Mouse (Mus musculus) hindbrain, postnatal 0 days (tissue): ENCODE measurements around the gene Nexmif. TPM values are rescaled to one million over a fixed set of nuclear protein-coding genes. Genes with fewer than 3 reads are reported as not detected.

Source experiments
- ATAC-seq: fragments of 200-750 bp; cut with Nextera tagmentation; 2 replicates; pipeline ENCODE4 v1.8.0; 2017; ENCODE audit warnings: mild to moderate bottlenecking, moderate TSS enrichment, moderate library complexity
- DNase-seq: peaks from one replicate; pipeline ENCODE4 v3.0.0-alpha.2; 2015; ENCODE audit warnings: low spot score
- H3K27ac ChIP-seq: fragments of 300-500 bp; sonication (generic); 2 replicates; pipeline ENCODE4 v1.5.1; 2014; ENCODE audit warnings: mild to moderate bottlenecking
- H3K27me3 ChIP-seq: fragments of 300-500 bp; sonication (generic); 2 replicates; pipeline ENCODE4 v1.6.1; 2014; ENCODE audit warnings: low read length, mixed read lengths; ENCODE audit not compliant: insufficient read depth
- H3K36me3 ChIP-seq: fragments of 300-500 bp; sonication (generic); 2 replicates; pipeline ENCODE4 v1.6.1; 2014; ENCODE audit warnings: low read length, mixed read lengths; ENCODE audit not compliant: insufficient read depth
- H3K4me1 ChIP-seq: fragments of 300-500 bp; sonication (generic); 2 replicates; pipeline ENCODE4 v1.6.1; 2014; ENCODE audit warnings: antibody characterized with exemption, low read length, mixed read lengths; ENCODE audit not compliant: insufficient read depth
- H3K4me2 ChIP-seq: fragments of 300-500 bp; sonication (generic); 2 replicates; pipeline ENCODE4 v1.6.1; 2014; ENCODE audit warnings: low read depth, mild to moderate bottlenecking, low read length, moderate library complexity, mixed read lengths
- H3K4me3 ChIP-seq: fragments of 300-500 bp; sonication (generic); 2 replicates; pipeline ENCODE4 v1.5.1; 2014; ENCODE audit warnings: low read length
- H3K9ac ChIP-seq: fragments of 300-500 bp; sonication (generic); replicated peaks from 2 replicates; pipeline ENCODE4 v1.6.1; 2014; ENCODE audit warnings: mild to moderate bottlenecking, low read length, moderate library complexity, mixed read lengths
- H3K9me3 ChIP-seq: fragments of 300-500 bp; sonication (generic); 2 replicates; pipeline ENCODE4 v1.6.1; 2016; ENCODE audit warnings: low read length, mixed read lengths
- CTCF ChIP-seq: IDR thresholded peaks from 2 replicates; pipeline ENCODE4 v1.5.1; 2016; ENCODE audit warnings: antibody characterized with exemption, control low read depth, low read depth
- WGBS: fragments of 180-500 bp; shearing (Covaris S2); extraction: QIAGEN DNeasy Blood & Tissue Kit; methylation state at CpG from one replicate; pipeline ENCODE4 v1.1.7; 2014; 5-methylcytosine and 5-hydroxymethylcytosine counted together
- polyA plus RNA-seq: library from polyadenylated mRNA; unstranded; fragments of >200 nt; fragmentation: Nextera tagmentation; extraction: Ambion mirVana; gene quantifications from 2 replicates; pipeline ENCODE4 v1.2.1, GENCODE M21; 2015
- total RNA-seq: library from RNA; depleted of rRNA; stranded (reverse); fragments of >200 nt; gene quantifications from 2 replicates; pipeline ENCODE4 v1.2.3, GENCODE M21; 2014; rRNA removed

Gene Nexmif
- 30.1 and 30.7 TPM in 2 replicates for total RNA-seq
- 14.3 and 15.3 TPM in 2 replicates for polyA plus RNA-seq

DNA sequence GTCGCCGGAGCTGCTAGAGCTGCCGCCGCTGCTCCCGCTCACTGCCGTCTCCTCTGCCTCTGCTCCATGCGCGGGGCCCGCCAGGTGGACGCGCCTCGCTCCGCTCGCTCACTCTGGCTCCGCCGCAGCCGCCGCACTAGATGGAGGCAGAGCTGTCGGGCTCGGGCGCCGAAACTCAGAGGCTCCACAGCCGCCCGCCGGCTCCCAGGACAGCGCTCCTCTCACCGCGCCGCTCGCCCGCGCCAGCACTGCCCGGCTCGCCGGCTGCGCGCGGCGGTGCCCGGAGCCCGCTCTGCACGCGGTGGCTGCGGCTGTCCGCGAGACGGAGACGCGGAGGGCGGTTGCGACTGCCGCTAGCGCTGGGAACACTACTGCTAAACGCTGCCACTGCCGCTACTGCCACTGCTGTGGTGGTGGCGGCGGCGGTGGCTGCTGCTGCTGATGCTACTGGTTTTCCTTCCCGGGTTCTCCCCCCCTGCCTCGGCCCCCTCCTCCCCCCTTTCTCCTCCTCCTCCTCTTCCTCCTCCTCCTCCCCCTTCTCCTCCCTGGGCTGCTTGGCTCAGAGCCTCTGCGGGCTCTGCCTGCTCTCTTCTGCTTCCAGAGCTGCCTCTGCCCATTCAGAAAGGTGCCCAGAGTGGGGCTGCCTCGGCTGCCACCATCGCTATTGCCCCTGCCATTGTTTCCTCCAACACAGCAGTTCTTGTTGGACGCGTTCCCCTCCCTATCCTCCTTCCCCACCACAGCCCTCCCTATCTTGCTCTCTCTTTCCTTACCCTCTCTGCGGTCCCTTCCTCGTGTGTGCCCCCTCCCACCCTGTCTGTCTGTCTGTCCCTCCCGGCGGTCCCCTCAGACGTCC is at the start of gene Nexmif:
Gene Nexmif (minus strand): TSS at position 450 of the 856 bp plus-strand sequence.
- Histone ChIP-seq H3K9ac (peak within 1 kb of the TSS; percentile 76), H3K9me3 (no peaks in the 10 kb centered on the region), H3K4me3 (peak within 1 kb of the TSS; percentile 58), H3K36me3 (no peaks in the 10 kb centered on the region), H3K27me3 (no peaks in the 10 kb centered on the region), H3K4me2 (peak within 1 kb of the TSS; percentile 58), H3K27ac (peak within 1 kb of the TSS; percentile 93), H3K4me1 (no peaks in the 10 kb centered on the region)
- no peak for TF ChIP-seq CTCF
- 32% methylated on average over 57 of the region's 70 CpGs for WGBS
- ATAC-seq (peak; percentile 85), DNase-seq (peak; percentile 73)

DNA sequence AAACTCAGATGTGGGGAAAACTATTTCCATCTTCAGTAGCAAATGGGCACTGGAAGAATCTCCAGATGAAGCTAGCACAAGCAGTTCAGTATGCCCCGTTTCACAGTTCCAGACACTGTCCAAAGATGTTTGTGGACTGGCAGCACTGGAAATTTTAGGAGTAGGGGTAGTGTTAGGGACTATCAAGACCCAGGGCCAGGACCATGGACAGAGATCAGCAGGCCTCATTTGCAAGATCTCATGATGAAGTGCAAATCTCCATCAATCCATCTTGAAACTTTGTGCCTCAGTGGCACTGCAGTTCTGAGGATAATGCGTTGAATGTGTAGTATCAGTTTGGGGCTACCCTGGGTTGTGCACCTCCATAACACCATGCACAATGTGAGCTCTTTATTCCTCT is 7.7 kb upstream of the Nexmif start:
- H3K27ac ChIP-seq = no peak overlapping the region
- H3K9me3 ChIP-seq = no peaks in the 10 kb centered on the region
- no peak overlapping the region for H3K4me3 ChIP-seq
- H3K36me3 ChIP-seq = no peaks in the 10 kb centered on the region
- H3K9ac ChIP-seq = no peak overlapping the region
- no peak for ATAC-seq
- WGBS = 84% methylated on average over 2 of the region's 2 CpGs
- DNase-seq = no peak
- H3K4me1 ChIP-seq = no peaks in the 10 kb centered on the region
- H3K27me3 ChIP-seq = no peaks in the 10 kb centered on the region
- no peak for TF ChIP-seq CTCF
- H3K4me2 ChIP-seq = no peak overlapping the region

DNA sequence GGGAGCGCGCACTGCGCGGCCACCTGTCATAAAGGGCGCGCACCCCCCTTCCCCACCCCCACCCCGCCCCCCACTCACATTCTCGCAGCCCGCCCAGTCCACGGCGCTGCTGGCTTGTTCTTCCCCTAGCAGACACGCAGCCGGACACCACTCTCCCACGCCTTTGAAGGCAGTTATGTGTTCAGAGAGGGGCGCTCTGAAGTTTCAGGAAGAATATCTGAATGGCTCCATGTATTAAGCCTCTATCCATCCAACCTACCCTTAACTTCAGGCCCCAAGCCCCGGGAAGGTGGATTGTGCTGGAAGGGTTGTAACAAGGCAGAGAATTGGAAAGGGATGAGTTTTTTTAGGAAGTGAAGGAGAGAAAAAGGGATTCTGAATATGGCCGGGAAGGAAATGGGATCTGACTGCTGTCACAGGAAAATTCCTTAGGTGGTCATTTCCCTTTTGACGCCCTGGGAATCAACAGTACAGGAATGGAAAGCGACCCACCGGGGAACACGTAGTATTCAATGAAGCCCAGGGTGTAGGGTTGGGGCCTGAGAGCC is 681 bp upstream of the Nexmif start:
- Histone ChIP-seq H3K9ac (peak overlapping the region; percentile 76), H3K27ac (peak overlapping the region; percentile 93), H3K4me3 (peak overlapping the region; percentile 58), H3K4me2 (peak overlapping the region; percentile 58), H3K9me3 (no peaks in the 10 kb centered on the region), H3K27me3 (no peaks in the 10 kb centered on the region), H3K4me1 (no peaks in the 10 kb centered on the region), H3K36me3 (no peaks in the 10 kb centered on the region)
- WGBS = 39% methylated on average over 21 of the region's 21 CpGs
- TF ChIP-seq CTCF = no peak
- no peak for DNase-seq
- ATAC-seq = peak; percentile 52

DNA sequence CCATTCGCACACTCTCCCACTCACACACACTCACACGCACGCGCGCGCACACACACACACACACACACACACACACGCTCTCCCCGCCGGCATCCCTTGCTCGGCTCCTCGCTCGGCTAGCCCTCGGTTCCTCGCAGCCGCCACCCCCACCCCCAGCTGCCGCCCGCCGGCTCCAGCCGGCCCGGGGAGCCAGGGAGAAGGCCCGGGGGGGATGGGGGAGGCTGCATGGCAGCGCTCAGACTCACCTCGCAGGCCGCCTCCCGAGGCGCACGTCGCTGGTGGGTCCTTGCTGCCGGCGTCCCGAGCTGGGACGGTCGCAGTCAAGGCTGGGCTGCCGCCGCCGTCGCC is 623 bp downstream of the Nexmif start:
- Histone ChIP-seq H3K4me2 (peak overlapping the region; percentile 58), H3K4me3 (peak overlapping the region; percentile 58), H3K27ac (peak overlapping the region; percentile 93), H3K36me3 (no peaks in the 10 kb centered on the region), H3K9me3 (no peaks in the 10 kb centered on the region), H3K9ac (peak overlapping the region; percentile 76), H3K4me1 (no peaks in the 10 kb centered on the region), H3K27me3 (no peaks in the 10 kb centered on the region)
- ATAC-seq = peak; percentile 77
- no peak for DNase-seq
- TF ChIP-seq CTCF = no peak
- WGBS = 40% methylated on average over 20 of the region's 37 CpGs

DNA sequence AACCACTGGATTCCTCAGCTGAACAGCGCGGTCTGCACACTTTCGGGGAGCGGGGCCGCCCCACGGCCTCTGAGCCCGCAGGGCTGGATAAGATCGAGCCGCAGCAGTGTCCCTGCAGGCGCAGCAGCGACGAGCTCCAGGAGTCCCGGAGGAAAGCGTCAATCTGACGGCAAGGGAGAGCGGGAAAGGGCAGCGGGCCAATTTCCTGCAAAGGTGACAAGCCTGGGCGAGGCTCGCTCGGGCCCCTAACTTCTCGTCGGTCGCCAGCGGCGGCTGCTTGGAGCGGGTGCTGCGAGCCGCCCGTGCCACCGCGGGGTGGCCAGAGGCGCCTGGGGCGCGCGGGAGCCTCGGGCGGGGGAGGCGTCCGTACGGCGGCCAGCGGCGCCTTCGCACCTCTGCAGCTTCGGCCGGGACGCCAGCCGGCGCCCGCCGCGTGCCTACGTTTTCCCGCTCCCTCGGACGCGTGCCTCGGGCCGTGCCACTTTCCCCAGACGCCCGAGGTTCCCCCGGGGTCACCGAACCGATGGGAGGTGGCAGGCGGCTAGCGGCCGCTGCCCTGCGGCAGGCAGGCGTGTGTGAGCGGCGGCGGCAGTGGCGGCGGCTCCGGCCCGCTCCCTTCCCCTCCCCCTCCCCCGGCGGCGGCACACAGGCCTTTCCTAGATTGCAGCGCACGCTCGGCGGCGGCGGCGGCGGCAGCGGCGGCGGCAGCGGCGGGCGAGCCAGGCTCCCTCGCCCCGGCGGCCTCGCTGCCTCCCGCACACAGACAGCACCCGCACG is 1.2 kb downstream of the Nexmif start:
- no peaks in the 10 kb centered on the region for H3K36me3 ChIP-seq
- H3K9me3 ChIP-seq = no peaks in the 10 kb centered on the region
- no peak for TF ChIP-seq CTCF
- no peaks in the 10 kb centered on the region for H3K4me1 ChIP-seq
- H3K4me2 ChIP-seq = peak overlapping the region; percentile 58
- DNase-seq (peak; percentile 63), ATAC-seq (peak; percentile 45; the same call in 1 of the 2 replicates)
- peak overlapping the region; percentile 76 for H3K9ac ChIP-seq
- 29% methylated on average over 52 of the region's 100 CpGs for WGBS
- peak overlapping the region; percentile 58 for H3K4me3 ChIP-seq
- H3K27me3 ChIP-seq = no peaks in the 10 kb centered on the region
- peak overlapping the region; percentile 93 for H3K27ac ChIP-seq

DNA sequence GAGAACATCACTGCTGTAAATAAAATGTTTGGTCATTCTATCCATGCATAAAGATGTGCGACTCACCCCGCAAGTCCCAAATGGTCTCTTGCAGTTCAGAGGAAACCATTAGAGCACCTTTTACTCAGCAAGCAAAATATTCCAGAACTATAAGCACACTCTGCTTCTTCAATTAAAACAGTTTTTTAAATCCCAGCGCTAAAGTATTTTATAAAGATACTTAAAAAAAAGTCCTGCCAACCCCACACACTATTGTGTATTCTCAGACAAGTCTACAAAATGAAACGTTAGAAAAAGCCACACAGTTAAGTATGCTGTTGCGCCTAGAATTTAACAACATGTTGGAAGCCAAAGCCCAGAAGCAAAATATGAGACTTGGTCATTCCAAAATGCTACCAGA is 1.9 kb downstream of the Nexmif start:
- no peak for TF ChIP-seq CTCF
- H3K4me2 ChIP-seq = peak overlapping the region; percentile 58
- H3K27ac ChIP-seq = no peak overlapping the region
- no peaks in the 10 kb centered on the region for H3K36me3 ChIP-seq
- H3K27me3 ChIP-seq = no peaks in the 10 kb centered on the region
- 50% methylated on average over 5 of the region's 5 CpGs for WGBS
- no peaks in the 10 kb centered on the region for H3K9me3 ChIP-seq
- H3K4me1 ChIP-seq = no peaks in the 10 kb centered on the region
- DNase-seq (no peak), ATAC-seq (no peak)
- peak overlapping the region; percentile 76; the same call in 1 of the 2 replicates for H3K9ac ChIP-seq
- peak overlapping the region; percentile 58 for H3K4me3 ChIP-seq
